Mouse (Mus musculus) MEL-GATA-1-ER (cell line): ENCODE results near the gene Rpgr.
A peak's percentile ranks its signal among the peaks of the same experiment; 100 is the strongest.

Experiments used
- DNase-seq: peaks from one replicate; pipeline ENCODE4 v3.0.0-alpha.2; 2012; ENCODE audit warnings: low read depth; ENCODE audit errors: extremely low read depth

Gene Rpgr

DNA sequence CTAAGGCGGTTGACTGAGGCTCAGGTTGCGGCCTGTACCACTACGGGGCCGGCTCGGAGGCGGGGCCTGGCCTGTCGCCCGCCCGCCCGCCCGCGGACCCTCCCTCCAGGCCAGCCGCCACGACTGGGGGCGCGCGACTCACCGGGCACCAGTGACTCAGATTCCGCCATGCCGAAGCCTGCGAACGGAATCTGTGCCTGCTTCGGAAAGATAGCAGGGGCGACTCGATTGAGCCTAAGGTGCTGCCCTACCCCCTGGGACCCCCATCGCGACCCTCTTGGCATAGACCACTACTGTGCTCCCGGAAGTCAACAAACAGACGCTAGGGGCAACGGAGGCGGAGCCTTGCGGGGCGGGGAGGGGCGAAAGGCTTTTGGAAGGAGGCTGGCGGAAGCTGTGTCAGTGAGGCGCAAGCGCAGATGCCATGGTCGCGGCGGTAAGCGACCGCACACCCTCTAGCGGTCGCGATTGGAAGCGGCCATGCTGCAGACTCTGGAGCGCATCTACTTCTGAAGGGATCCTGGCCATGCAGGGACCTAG is at the start of gene Rpgr:
TSS of gene Rpgr (minus strand) at position 511 of the 540 bp plus-strand sequence.
- DNase-seq, result no peak

DNA sequence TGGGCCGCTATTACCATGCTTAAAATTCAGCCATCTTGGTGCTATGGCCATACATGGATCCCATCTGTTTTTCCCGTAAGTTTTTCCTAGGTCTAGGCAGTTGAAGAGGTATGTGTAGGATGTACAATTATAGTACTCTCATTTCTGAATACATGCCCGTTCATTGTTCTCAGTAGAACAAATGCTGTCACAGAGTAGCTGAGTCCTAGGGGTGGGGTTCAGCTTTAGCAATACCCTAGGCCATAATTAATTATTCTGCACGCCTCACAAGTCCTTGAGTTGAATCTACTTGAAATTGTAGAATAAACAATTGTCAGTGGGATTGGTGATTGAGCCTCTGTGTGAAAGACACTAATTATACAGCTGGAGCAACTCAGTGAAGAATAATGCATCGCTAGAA is 41.5 kb upstream of the Rpgr start:
- DNase-seq, result no peak

DNA sequence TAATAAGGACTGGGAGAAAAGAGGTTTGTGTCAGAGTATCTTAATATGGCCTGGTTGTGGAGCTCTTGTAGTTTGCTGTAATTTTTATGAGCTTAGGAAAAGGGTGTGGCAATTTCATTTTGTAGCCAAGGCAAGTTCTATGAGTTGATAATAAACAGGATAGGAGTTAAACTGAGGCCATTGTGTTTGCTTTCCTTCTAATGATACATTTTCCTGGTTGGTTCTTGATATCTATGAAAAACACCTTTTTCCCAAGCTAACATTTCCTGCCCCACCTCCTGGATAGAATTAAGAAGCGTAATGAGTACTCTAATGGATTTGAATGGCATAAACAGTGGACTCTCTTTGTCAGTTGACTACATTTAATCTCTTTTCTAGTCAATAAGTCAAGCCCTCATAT is 41.1 kb upstream of the Rpgr start:
- no peak for DNase-seq

DNA sequence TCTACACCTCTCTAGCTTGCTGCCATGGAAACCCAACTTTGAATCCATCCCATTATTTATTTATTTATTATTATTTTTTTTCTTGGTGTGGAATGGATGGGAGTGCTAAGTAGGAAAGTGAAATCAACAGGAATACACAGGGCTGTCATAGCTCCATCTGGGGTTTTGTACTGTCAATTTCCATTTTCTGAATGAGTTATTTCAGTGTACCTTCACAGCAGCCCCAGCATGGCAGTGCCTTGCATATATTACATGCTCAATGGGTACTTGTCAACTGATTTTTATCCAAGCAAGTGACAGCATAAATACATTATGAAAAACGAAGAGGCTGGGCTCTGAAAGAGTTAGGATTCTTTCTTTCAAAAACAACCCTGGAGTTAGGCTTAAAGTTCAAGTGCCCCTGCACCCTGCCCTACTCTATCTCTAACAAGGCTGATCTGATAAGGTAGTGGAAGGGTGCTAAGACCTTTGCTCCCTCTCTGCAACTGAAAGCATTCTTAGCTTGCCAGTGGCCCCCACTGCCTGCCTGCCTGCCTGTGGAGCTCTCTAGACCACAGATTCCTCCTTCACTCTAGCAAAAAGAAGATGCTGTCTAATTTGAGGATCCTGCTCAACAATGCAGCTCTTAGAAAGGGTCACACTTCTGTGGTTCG is 35.3 kb upstream of the Rpgr start, which contains the start of gene Otc:
TSS of gene Otc (plus strand) at position 454 of the 653 bp plus-strand sequence.
- DNase-seq, result no peak

DNA sequence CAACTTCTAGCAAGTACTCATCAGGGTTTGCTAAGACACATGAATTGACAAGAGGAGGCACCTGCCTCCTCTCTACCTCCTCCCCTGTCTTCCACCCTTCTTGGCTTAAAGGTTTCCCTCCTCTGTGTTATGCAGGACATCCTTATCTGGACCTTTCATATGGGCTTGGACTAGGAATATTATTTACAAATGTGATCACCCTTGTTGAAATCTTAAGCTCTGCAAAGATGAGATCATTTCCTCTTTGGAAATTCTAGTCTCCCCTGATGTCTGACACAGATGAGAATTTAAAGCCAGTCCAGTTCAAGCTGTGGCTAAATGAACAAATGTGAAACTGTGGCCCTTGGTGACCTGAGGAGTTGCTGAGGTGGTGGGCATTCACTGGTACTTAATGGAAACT is 34.6 kb upstream of the Rpgr start:
- no peak for DNase-seq

DNA sequence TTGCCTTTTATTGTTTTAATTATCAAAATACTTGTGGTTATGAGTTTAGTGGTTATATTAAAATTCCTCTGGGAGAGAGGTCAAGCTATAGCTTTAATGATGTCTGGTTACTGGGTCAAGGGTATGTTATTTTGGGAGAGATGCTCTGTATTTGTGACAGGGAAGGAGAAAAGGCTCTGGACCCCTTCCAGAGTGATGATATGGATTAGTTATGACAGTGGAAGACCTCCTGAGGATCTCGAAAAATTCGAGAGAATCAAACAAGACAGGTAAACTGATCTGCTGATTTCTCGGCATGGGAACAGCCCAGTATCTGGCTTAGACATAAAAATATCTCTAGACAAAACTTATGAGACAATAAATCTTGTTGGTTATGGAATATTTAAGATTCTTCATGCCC is 27.2 kb upstream of the Rpgr start:
- no peak for DNase-seq

DNA sequence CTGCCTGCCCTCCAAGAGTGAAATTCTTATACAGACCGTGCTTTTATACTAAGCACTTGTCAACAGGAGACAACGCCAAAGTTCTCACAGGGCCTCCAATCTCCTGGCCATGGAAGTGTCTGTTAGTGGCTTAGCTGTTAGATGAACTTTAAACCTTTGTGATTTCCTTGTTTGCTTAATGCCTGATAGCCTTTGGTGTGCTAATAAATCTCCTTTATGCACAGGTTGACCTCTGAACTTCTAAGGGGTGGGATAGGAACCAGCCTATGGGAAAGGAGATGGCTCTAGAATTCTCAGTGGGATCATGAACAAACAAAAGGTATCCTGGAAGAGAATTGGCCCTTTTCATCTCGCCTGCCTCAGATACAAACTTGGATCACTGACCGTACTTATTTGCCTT is 22.8 kb upstream of the Rpgr start:
- DNase-seq, result no peak

DNA sequence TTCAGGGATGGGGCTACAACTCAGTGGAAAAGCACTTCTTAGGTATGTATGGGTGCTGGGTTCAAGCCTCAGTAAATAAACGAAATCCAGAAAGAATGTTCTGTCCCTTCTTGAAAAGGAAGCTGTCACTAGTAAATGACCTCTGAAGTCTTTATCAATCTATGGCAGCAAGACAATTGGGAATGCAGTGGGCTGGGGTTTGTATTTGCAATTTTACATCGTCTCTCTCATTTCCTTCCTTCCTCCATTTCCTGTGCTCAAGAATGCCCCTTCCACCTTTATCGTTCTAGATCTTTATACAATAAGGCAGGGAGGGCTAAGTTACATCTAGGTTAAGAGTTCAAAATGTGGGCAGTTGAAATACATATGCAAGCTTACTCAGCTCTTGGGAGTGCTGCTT is 17.9 kb upstream of the Rpgr start:
- no peak for DNase-seq

DNA sequence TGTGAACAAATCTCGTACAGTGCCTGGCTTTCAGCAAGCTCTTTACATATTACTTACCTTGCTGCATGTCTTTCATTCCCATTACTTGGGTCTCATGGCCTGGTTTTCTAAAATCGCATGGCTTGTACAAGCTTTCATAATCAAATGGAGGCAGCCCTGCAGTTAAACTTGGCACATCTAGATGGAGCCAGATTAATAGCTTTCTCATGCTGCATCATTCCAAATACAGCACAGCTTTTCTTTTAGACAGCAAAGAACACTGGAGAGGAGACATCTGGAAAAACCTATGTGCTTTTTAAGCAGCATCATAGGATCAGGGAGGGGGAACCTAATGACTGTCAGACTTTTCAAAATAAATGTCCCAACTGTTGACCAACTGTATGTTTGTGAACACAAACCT is 16.3 kb upstream of the Rpgr start:
- no peak for DNase-seq

DNA sequence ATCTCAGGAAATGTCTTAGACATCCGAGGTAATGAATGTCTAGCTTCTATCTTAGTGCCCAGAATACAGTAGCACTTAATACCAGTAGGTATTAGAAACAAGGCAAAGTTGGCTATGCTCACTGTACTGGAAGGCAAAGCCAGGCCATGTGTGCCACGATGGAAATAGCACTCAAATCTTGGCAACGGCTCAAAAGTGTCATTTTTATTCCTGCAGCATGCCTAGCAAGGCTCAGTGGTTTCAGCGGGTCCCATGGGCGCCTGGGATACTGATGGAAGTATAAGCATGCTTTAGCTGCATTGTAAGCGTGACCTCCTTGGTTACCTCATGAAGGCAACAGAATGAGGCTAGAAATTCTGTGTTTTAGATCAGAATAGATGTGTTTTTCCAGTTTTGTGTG is 2.6 kb upstream of the Rpgr start:
- DNase-seq, result no peak

DNA sequence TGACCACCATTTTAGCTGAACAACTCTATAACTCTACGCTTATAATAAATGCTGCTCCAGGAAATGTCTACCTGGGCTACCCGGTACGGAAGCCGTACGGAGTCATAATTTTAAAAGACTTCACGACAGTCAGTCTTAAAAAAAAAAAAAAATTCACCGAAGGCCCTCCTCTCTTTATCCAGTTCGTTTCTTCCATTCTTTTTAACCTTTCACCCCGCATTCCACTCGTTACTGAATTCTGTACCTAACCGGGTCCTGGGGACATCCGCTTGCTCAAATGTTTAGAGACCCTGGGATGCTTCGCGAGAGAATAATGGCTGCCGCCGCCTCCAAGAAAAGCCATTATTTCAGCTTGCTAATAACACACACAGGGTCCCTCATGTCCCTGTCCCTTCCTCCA is 748 bp downstream of the Rpgr start:
- no peak for DNase-seq

DNA sequence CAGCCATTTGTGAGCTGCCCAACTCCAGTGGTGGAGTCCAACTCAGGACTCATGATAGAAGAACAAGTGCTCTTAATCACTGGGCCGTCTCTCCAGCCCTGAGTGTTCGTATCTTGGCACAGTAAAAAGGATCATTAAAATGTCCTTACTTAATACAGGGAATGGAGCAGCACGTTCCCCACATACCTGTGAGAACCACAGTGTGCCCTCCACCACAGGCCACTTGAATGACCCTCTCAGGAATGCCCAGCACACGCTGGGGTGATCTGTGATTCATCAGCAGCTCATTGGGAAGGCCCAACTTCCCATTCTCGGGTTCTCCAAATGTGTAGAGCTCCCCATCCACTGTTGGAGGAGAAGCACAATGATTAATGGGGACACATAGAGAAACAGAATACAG is 10.8 kb downstream of the Rpgr start:
- DNase-seq, result no peak

DNA sequence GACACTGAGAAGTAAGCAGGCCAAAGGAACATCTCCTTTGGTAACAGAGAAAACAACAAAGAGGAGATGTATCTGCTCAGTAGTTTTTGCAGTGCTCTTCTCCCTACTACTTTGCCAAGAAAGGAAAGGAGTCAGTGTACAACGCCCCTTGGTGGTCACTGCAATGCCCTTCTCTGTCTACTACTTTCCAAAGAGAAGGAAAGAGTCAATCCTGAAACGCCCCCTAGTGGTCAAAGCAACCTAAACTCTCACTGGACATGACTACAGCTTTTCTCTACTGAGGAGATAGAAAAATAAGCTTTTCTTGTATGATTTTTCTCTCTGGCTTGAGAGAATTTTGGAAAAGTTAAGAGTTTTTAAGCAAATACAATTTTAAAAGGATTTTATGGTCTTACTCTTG is 15.4 kb downstream of the Rpgr start:
- DNase-seq, result peak; percentile 2

DNA sequence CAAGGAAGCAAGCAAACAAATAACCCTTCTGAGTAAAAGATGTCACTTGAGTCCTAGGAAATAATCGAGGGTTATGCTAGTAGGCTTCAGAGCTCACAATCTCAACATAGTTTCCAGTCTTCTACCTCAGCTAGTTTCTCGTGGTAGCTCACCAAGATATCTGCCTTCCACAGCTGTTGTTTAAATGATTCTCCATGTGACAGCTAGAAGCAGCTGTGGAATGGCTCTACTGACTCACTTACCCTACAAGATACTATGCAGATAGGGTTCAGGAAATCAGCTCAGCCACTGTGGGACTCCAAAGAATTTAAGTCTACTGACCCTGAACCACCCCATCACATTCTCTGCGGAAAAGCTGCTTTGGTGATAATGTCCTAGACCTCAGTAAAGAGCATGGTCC is 64.3 kb downstream of the Rpgr start:
- DNase-seq, result no peak

DNA sequence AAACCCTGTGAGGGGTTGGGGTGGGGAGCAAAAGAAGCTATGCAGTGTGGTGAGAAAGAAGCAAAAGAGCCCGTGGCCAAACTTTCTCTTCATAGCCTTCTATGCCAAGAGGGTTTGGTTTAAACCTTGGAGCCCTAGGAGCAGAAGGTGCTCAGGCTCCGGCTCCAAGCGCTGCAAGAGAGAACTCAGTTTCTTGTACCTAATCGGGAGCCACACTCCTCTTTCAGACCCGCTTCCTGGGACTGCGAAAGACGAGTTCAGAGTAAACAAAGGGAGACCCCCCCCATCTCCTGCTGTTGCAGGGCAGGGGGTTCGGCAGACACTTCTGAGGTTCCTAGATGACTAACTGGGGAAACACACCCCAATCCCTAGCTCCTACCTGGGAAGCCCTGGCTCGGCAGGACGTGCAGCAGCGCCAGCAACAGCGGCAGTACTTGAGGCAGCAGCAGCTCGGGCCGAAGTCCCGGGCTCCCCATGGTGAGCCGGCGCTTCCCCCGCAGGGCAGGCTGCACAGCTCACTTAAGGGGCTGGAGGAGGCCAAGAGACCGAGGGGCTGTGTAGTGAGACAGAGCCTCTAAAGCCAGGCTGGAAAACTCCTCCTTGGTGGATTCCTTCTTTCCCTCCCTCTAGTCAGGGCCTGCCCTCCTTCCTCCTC is 99.5 kb downstream of the Rpgr start, which contains the start of gene Srpx:
TSS of gene Srpx (minus strand) at position 645 of the 655 bp plus-strand sequence.
- DNase-seq, result no peak

DNA sequence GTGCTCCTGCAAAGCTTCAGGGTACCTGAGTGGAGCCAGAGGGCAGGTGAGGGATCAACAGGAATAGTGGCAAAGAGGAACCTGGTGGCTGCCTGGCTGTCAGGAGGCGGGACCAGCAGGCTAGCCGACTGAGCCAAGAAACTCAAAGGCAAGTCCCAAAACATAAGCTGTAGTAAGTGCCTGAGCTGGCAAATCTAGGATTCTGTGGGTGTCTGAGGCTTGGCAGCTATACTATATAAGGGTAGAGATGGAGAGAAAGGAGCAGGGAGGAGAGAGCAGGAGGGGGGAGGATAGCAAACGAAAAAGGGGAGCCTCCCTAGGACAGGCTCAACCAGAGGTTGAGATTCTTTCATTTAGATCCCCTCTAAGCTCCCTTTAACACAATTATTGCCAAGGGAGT is 100.9 kb downstream of the Rpgr start:
- no peak for DNase-seq

DNA sequence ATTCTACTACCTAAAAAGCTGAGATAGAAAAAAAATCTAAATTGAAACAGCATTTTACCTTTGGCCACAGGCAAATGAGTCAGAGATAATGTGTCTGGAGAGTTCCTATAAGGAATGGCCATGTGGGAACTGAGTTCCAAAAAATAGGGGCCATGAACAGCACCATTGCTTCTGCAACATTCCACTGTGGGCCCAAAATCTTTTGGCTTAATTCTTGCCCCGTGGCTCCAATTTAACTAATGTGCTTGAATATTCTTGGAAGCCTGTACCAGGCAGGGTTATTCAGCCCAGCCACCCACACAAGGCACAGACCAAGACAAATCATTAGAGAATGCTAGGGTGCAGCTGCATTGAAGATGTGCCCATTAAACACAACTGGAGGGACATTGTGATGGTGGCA is 106.0 kb downstream of the Rpgr start:
- DNase-seq, result no peak

DNA sequence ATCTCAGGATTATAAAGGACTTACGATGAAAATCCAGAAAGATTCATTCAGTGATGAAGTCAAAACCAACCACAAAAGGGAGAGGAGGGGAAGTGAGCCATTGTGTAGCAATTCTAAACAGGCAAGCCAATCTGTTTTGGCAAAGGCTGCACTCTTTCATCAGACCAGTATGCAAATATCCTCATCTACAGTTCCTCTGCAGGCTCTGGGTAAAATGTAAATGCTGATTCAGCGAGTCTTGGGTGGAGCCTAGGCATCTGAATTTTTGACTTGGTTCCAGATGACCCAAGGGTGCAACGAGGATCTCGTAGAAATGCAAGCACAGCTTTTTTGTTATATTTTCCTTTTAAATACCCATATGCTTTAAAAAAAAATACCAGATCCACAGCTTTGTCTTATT is 108.2 kb downstream of the Rpgr start:
- no peak for DNase-seq

DNA sequence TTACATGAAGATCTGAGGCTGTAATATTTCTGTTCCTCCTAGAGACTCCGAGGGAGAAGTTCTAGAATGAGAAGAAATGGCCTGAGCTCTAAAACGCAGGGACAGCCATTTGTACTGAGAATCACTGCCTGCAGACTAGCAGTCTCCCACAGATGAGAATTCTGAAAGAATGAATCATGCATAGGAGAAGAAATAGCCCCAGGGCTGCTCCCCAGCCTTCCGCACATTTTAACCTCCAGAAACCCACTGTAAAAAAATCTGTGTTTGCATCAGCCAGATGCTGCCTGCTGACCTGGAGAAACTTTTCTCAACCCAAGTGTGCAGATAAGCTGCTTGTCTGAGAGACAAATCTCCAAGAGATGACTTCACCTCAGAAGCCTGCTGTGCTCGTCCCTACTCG is 111.2 kb downstream of the Rpgr start:
- DNase-seq, result no peak

DNA sequence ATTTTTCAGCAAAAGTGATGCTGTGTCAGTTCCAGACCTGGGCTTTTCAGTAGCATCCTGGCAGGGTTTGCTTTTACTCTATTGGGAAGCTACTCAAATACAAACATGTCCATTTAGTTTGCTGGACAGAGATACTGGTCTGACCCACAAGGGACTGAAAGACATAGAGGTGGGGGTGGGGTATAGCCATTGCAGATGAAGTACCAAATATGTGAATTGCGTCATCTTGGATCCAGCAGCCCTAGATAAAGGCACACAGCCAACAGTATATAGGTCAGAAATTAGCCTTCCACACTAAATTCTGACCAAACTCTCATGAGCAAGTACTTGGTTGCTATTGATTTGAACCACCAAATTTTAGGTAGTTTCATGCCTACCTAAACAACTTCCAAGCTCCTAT is 114.0 kb downstream of the Rpgr start:
- DNase-seq, result no peak

DNA sequence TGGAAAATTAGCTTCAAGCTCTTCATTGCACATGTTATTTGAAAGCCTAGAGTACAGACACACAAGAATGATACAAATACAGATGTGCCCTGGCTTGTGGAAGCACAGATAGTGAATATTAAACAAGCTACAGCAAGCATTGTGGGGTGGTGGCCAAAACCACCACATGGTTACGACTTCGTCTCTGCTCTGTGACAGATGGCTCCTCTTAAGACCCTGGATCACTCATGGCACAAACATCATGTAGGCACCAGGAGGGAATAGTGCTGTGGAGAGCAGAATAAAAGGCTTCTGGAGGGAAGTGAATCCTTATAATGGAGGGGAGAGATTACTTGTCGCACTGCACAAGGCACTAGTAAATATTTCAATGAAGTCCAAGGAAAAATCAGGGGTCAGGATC is 120.9 kb downstream of the Rpgr start:
- no peak for DNase-seq

DNA sequence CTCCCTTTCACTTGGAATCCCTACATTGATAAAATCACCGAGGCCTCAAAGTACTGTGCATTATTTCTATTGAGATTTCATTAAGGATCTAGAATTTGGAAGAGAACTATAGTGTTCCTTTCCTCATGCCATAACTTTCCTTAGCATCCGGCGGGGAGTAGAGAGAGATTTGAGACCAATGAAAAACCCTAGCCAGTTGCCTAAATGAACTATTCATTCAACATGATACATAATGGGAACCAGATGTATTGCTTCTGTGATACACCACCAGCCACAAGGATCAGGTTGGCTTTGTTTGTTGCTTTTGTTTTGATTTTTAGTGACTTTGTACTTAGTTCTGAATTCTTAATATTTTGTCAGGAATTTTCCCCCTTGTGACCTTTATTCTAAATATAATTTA is 136.3 kb downstream of the Rpgr start:
- no peak for DNase-seq

DNA sequence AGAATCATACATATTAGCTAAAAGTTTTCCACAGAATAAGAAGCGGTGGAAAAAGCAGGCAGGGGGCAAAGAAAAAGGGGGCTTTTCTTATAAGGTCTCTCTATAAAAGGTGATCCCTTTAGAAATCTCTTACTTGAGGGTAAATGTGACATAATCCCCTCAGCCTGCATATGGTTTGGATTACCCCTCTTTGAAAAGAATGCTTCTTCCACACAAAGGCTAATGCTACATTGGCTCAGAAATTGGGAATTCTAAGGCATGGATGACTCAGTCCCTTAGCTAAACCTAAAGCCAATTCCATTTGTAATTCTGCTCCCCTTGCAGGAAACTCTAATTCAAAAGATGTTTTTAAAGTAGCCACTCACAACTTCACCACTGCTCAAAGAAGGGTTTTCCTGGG is 136.7 kb downstream of the Rpgr start:
- DNase-seq, result no peak
